17 mouse cellular contexts compared by ENCODE assay signal in genomic region chr8:72260585-72260984, GRCm38 (mm10). TPM values are rescaled to one million over a fixed set of nuclear protein-coding genes. Genes with fewer than 3 reads are reported as not detected.
DNase-seq lines count a peak whose midpoint lies in the region; ATAC-seq and TF ChIP-seq lines count a peak whose summit lies in the region.
"Had no signal": no experiment of that assay in that cellular context is flagged by ENCODE, and none has a peak within 500 bp of the region (broad histone marks: within the 10 kb centered on the region; RNA-seq: fewer than 3 reads in every experiment).

No protein-coding gene starts in this region.

- peak; percentile 11; the same call in 1 of the 2 replicates for ATAC-seq in hindbrain, embryonic 13.5 days (ENCODE audit: low FRiP score)
- no peak for ATAC-seq in hindbrain, embryonic 16.5 days

- no peak overlapping the region for H3K4me3 ChIP-seq in hindbrain, embryonic 13.5 days
- no peak overlapping the region for H3K4me3 ChIP-seq in hindbrain, embryonic 16.5 days (ENCODE audit: low read length)
- H3K4me3 ChIP-seq in CH12.LX (replicated peaks in 1 of 3; ENCODE audit: low read depth in 2 of 3, low read length in 2 of 3, poor library complexity in 1 of 3) = no peak overlapping the region
- H3K4me3 ChIP-seq: embryonic facial prominence, embryonic 12.5 days; hindbrain, embryonic 10.5 days; left cerebral cortex, adult 2 months had no signal

- H3K9ac ChIP-seq in hindbrain, embryonic 13.5 days = no peak overlapping the region
- no peak overlapping the region for H3K9ac ChIP-seq in hindbrain, embryonic 16.5 days (ENCODE audit: low read depth, low read length)
- no peak overlapping the region for H3K9ac ChIP-seq in CH12.LX (ENCODE audit: insufficient read depth, low read depth)
- H3K9ac ChIP-seq: embryonic facial prominence, embryonic 12.5 days; lung, embryonic 14.5 days had no signal

- no peak for TF ChIP-seq POLR2A in CH12.LX (IDR thresholded peaks at IDR 0.05; ENCODE audit: low read depth, low read length)

- in situ Hi-C loops in CH12.LX (cut with MboI; ENCODE audit: low pct_ligation_motif_present, low pct_unique_long_range_greater_than_20kb, low sequenced_read_pairs) = no loop called here

- no peak overlapping the region for H3K27ac ChIP-seq in hindbrain, embryonic 13.5 days
- H3K27ac ChIP-seq in hindbrain, embryonic 16.5 days (ENCODE audit: low read depth, low read length) = no peak overlapping the region
- H3K27ac ChIP-seq in CH12.LX (ENCODE audit: insufficient read depth, low read depth) = no peak overlapping the region
- H3K27ac ChIP-seq: embryonic facial prominence, embryonic 12.5 days; hindbrain, embryonic 10.5 days; left cerebral cortex, adult 2 months had no signal

- peak; percentile 38 for DNase-seq in gastrocnemius, adult 18-20 months (ENCODE audit: low spot score)
- DNase-seq in gastrocnemius, postnatal 14 days = no peak
- DNase-seq in A20 (ENCODE audit: low read depth, low spot score) = peak; percentile 55
- peak; percentile 71 for DNase-seq in CH12.LX (ENCODE audit: extremely low read depth)
- no peak for DNase-seq in kidney, adult 8-10 months

- H3K4me1 ChIP-seq in hindbrain, embryonic 13.5 days (replicated peaks) = no peaks in the 10 kb centered on the region; the same call in 1 of the 2 replicates
- no peaks in the 10 kb centered on the region for H3K4me1 ChIP-seq in hindbrain, embryonic 16.5 days (ENCODE audit: control insufficient read depth, insufficient read depth, low read depth, low read length)
- peaks cover 6 to 39% of the 10 kb centered on the region in 2 experiments; a peak in 3 of 4 replicates for H3K4me1 ChIP-seq in CH12.LX (ENCODE audit: control insufficient read depth in 1 of 2, insufficient read depth in 2 of 2)
- H3K4me1 ChIP-seq: hindbrain, embryonic 10.5 days had no signal

- peaks cover 14% of the 10 kb centered on the region for H3K36me3 ChIP-seq in hindbrain, embryonic 13.5 days
- peaks cover 4% of the 10 kb centered on the region for H3K36me3 ChIP-seq in hindbrain, embryonic 16.5 days (ENCODE audit: control insufficient read depth, insufficient read depth, low read length)
- H3K36me3 ChIP-seq in CH12.LX (replicated peaks in 1 of 2; ENCODE audit: control insufficient read depth in 1 of 2, insufficient read depth in 1 of 2, low read length in 1 of 2) = peaks cover 8 to 23% of the 10 kb centered on the region in 2 experiments

- TF ChIP-seq RAD21 in CH12.LX (IDR thresholded peaks at IDR 0.05; ENCODE audit: low read depth, low read length) = no peak; the same call in 1 of the 2 replicates

- dilution Hi-C loops in CH12.LX (cut with MboI; ENCODE audit: extremely low pct_ligation_motif_present, extremely low pct_unique_long_range_greater_than_20kb, low sequenced_read_pairs) = no loop called here

- 55% methylated on average over 4 of the region's 4 CpGs for WGBS in hindbrain, embryonic 13.5 days
- WGBS in hindbrain, embryonic 16.5 days = 55% methylated on average over 4 of the region's 4 CpGs

- H3K4me2 ChIP-seq in hindbrain, embryonic 13.5 days = no peak overlapping the region
- no peak overlapping the region for H3K4me2 ChIP-seq in hindbrain, embryonic 16.5 days (ENCODE audit: low read length)
- no peak overlapping the region; the same call in 1 of the 2 replicates for H3K4me2 ChIP-seq in CH12.LX (ENCODE audit: insufficient read depth, low read depth, poor library complexity, severe bottlenecking)
- H3K4me2 ChIP-seq: embryonic facial prominence, embryonic 12.5 days; lung, embryonic 14.5 days had no signal

- no peaks in the 10 kb centered on the region for H3K27me3 ChIP-seq in hindbrain, embryonic 13.5 days
- H3K27me3 ChIP-seq in hindbrain, embryonic 16.5 days (replicated peaks; ENCODE audit: control insufficient read depth, insufficient read depth, low read length) = no peaks in the 10 kb centered on the region
- no peaks in the 10 kb centered on the region for H3K27me3 ChIP-seq in CH12.LX (replicated peaks)
- H3K27me3 ChIP-seq: embryonic facial prominence, embryonic 12.5 days had no signal

- intact Hi-C loops in gastrocnemius, postnatal 14 days (cut with DNase I; ENCODE audit: low total_unique reads) = loop anchor here (5.0 kb wide), 1 partner anchor 102 kb away; no protein-coding TSS in a partner anchor

- no peaks in the 10 kb centered on the region for H3K79me2 ChIP-seq in CH12.LX (replicated peaks; ENCODE audit: control insufficient read depth, extremely low read depth, insufficient read depth, poor library complexity, severe bottlenecking)

- no peaks in the 10 kb centered on the region for H3K9me3 ChIP-seq in hindbrain, embryonic 13.5 days
- no peaks in the 10 kb centered on the region for H3K9me3 ChIP-seq in hindbrain, embryonic 16.5 days (ENCODE audit: control insufficient read depth, low read length)
- no peaks in the 10 kb centered on the region for H3K9me3 ChIP-seq in CH12.LX (replicated peaks; ENCODE audit: low read length)
- H3K9me3 ChIP-seq: embryonic facial prominence, embryonic 12.5 days; hindbrain, embryonic 10.5 days had no signal

- TF ChIP-seq CTCF in CH12.LX (conservative IDR thresholded peaks at IDR 0.05 in 1 of 2, IDR thresholded peaks at IDR 0.05 in 1 of 2; ENCODE audit: low read depth in 2 of 2, low read length in 2 of 2) = 0 out of 4 replicates have a peak, but pooled peaks of 1 of the 2 experiments have one; percentile 9

- peak; percentile 35; the same call in 1 of the 2 replicates for TF ChIP-seq EP300 in CH12.LX (IDR thresholded peaks at IDR 0.05; ENCODE audit: low read length)

TF ChIP-seq in CH12.LX, 34 proteins besides CTCF, POLR2A, EP300 and RAD21:
- TF ChIP-seq CHD1 (IDR thresholded peaks at IDR 0.05; ENCODE audit: low read depth, low read length) = no peak
- TF ChIP-seq TCF12 (IDR thresholded peaks at IDR 0.05; ENCODE audit: low read depth, low read length) = peak; percentile 32; the same call in 1 of the 2 replicates
- peak; percentile 58; the same call in 1 of the 2 replicates for TF ChIP-seq MXI1 (IDR thresholded peaks at IDR 0.05; ENCODE audit: low read depth, low read length)
- TF ChIP-seq IRF4 (IDR thresholded peaks at IDR 0.05; ENCODE audit: low read depth, low read length) = peak; percentile 35
- TF ChIP-seq BHLHE40 (IDR thresholded peaks at IDR 0.05; ENCODE audit: low read depth, low read length) = peak; percentile 68
- peak; percentile 12 for TF ChIP-seq SMC3 (IDR thresholded peaks at IDR 0.05; ENCODE audit: low read depth, low read length)

RNA-seq across cellular contexts. Expression of gene Ap1m1, which starts 20.8 kb away (rescaled TPM):
- total RNA-seq in gastrocnemius, adult 18-20 months (2021) = 10 to 100 TPM; 20.9 to 21.8 TPM
- 10 to 100 TPM; 24.7 to 27.2 TPM for total RNA-seq in gastrocnemius, postnatal 14 days (2021)
- polyA plus RNA-seq in hindbrain, embryonic 13.5 days (2015; fragmentation: Nextera tagmentation; extraction: Ambion mirVana) = 247 and 261 TPM in 2 replicates
- 264 and 287 TPM in 2 replicates for polyA plus RNA-seq in hindbrain, embryonic 16.5 days (2015; fragmentation: Nextera tagmentation; extraction: Ambion mirVana)
- total RNA-seq in CH12.LX (2012; rRNA removed) (30.3 and 31.4 TPM in 2 replicates), CH12.LX (2014; rRNA removed) (15.6 and 20.1 TPM in 2 replicates)
- 80.0 and 86.1 TPM in 2 replicates for polyA plus RNA-seq in CH12.LX (2012; ENCODE audit: insufficient read length, low read depth)

RNA-seq across cellular contexts. Expression of gene Fam32a, which starts 41.1 kb away (rescaled TPM):
- total RNA-seq in gastrocnemius, adult 18-20 months (2021) = 1 to 10 TPM; 7.3 to 9.4 TPM
- 10 to 100 TPM; 10.9 to 13.4 TPM for total RNA-seq in gastrocnemius, postnatal 14 days (2021)
- polyA plus RNA-seq in hindbrain, embryonic 13.5 days (2015; fragmentation: Nextera tagmentation; extraction: Ambion mirVana) = 108 and 109 TPM in 2 replicates
- polyA plus RNA-seq in hindbrain, embryonic 16.5 days (2015; fragmentation: Nextera tagmentation; extraction: Ambion mirVana) = 95.0 and 98.2 TPM in 2 replicates
- 33.1 and 38.1 TPM in 2 replicates for total RNA-seq in CH12.LX (2012; rRNA removed)
- 34.6 and 38.0 TPM in 2 replicates for total RNA-seq in CH12.LX (2014; rRNA removed)
- polyA plus RNA-seq in CH12.LX (2012; ENCODE audit: insufficient read length, low read depth) = 43.0 and 43.8 TPM in 2 replicates

RNA-seq across cellular contexts. Expression of gene Gm10282, which starts 44.5 kb away (rescaled TPM):
- 1 to 10 TPM; 1.8 to 3.4 TPM for total RNA-seq in gastrocnemius, adult 18-20 months (2021)
- total RNA-seq in gastrocnemius, postnatal 14 days (2021) = 1 to 10 TPM; 5.1 to 7.5 TPM
- polyA plus RNA-seq in hindbrain, embryonic 13.5 days (2015; fragmentation: Nextera tagmentation; extraction: Ambion mirVana) = 15.4 TPM in 2 replicates
- polyA plus RNA-seq in hindbrain, embryonic 16.5 days (2015; fragmentation: Nextera tagmentation; extraction: Ambion mirVana) = 10.1 and 14.5 TPM in 2 replicates
- total RNA-seq in CH12.LX (2012; rRNA removed) (16.4 and 18.3 TPM in 2 replicates), CH12.LX (2014; rRNA removed) (76.4 and 77.7 TPM in 2 replicates)
- polyA plus RNA-seq in CH12.LX (2012; ENCODE audit: insufficient read length, low read depth) = 125 and 176 TPM in 2 replicates

RNA-seq across cellular contexts. Expression of gene Gm11034, which starts 47.1 kb away (rescaled TPM):
- total RNA-seq in gastrocnemius, adult 18-20 months (2021) = not detected
- total RNA-seq in gastrocnemius, postnatal 14 days (2021) = not detected
- not detected in 2 replicates for polyA plus RNA-seq in hindbrain, embryonic 13.5 days (2015; fragmentation: Nextera tagmentation; extraction: Ambion mirVana)
- polyA plus RNA-seq in hindbrain, embryonic 16.5 days (2015; fragmentation: Nextera tagmentation; extraction: Ambion mirVana) = not detected in 2 replicates
- total RNA-seq in CH12.LX (2012; rRNA removed) (not detected in 2 replicates), CH12.LX (2014; rRNA removed) (not detected in 2 replicates)
- not detected in 2 replicates for polyA plus RNA-seq in CH12.LX (2012; ENCODE audit: insufficient read length, low read depth)
- total RNA-seq: adrenal gland, adult 2 months; left cerebral cortex, adult 2 months; megakaryocyte progenitor cell, adult 5-6 weeks had no signal
- polyA plus RNA-seq: adrenal gland, adult 2 months; embryonic facial prominence, embryonic 12.5 days; frontal cortex, adult 2 months; hindbrain, embryonic 10.5 days; large intestine, adult 2 months; limb, embryonic 14.5 days; lung, embryonic 14.5 days; neural tube, embryonic 11.5 days had no signal

RNA-seq across cellular contexts. Expression of gene Cib3, which starts 47.9 kb away (rescaled TPM):
- total RNA-seq in gastrocnemius, adult 18-20 months (2021) = not detected
- total RNA-seq in gastrocnemius, postnatal 14 days (2021) = not detected
- not detected in 2 replicates for polyA plus RNA-seq in hindbrain, embryonic 13.5 days (2015; fragmentation: Nextera tagmentation; extraction: Ambion mirVana)
- polyA plus RNA-seq in hindbrain, embryonic 16.5 days (2015; fragmentation: Nextera tagmentation; extraction: Ambion mirVana) = not detected in 2 replicates
- not detected in 2 replicates for total RNA-seq in CH12.LX (2012; rRNA removed)
- not detected in 2 replicates for total RNA-seq in CH12.LX (2014; rRNA removed)
- polyA plus RNA-seq in CH12.LX (2012; ENCODE audit: insufficient read length, low read depth) = not detected in 2 replicates
- total RNA-seq: adrenal gland, adult 2 months; megakaryocyte progenitor cell, adult 5-6 weeks had no signal
- polyA plus RNA-seq: adrenal gland, adult 2 months; embryonic facial prominence, embryonic 12.5 days; hindbrain, embryonic 10.5 days; large intestine, adult 2 months; limb, embryonic 14.5 days; lung, embryonic 14.5 days; neural tube, embryonic 11.5 days had no signal

Comparison
In these comparisons a context has a peak if more than half of its experiments do, and no peak if none do; other contexts are left out.
1. DNase-seq: peak in gastrocnemius, adult 18-20 months (single experiment), A20 (single experiment) and CH12.LX (single experiment); none in gastrocnemius, postnatal 14 days (single experiment) and kidney, adult 8-10 months (0 of 2).